Mouse (Mus musculus) midbrain, embryonic 14.5 days (tissue): ENCODE data around the gene Rassf3. TPM values are rescaled to one million over a fixed set of nuclear protein-coding genes. Genes with fewer than 3 reads are reported as not detected.
A peak's percentile ranks its signal among the peaks of the same experiment; 100 is the strongest.

Experiments
- ATAC-seq: fragments of 200-750 bp; cut with Nextera tagmentation; 2 replicates; pipeline ENCODE4 v1.8.0; 2017; ENCODE audit warnings: moderate number of reproducible peaks, moderate library complexity; ENCODE audit not compliant: low FRiP score, low TSS enrichment
- DNase-seq: peaks from one replicate; pipeline ENCODE4 v3.0.0-alpha.2; 2015
- H3K27ac ChIP-seq: fragments of 300-500 bp; sonication (generic); replicated peaks from 2 replicates; pipeline ENCODE4 v1.5.1; 2014; ENCODE audit warnings: mild to moderate bottlenecking, low read depth, low read length, moderate library complexity
- H3K27me3 ChIP-seq: fragments of 300-500 bp; sonication (generic); 2 replicates; pipeline ENCODE4 v1.6.1; 2014; ENCODE audit warnings: low read length, control low read depth, mixed read lengths; ENCODE audit not compliant: control insufficient read depth, insufficient read depth
- H3K36me3 ChIP-seq: fragments of 300-500 bp; sonication (generic); 2 replicates; pipeline ENCODE4 v1.6.1; 2014; ENCODE audit warnings: low read length, control low read depth; ENCODE audit not compliant: control insufficient read depth, insufficient read depth
- H3K4me1 ChIP-seq: fragments of 300-500 bp; sonication (generic); 2 replicates; pipeline ENCODE4 v1.6.1; 2014; ENCODE audit warnings: mild to moderate bottlenecking, antibody characterized with exemption, low read length, control low read depth; ENCODE audit not compliant: control insufficient read depth, insufficient read depth
- H3K4me2 ChIP-seq: fragments of 300-500 bp; sonication (generic); 2 replicates; pipeline ENCODE4 v1.6.1; 2014; ENCODE audit warnings: mild to moderate bottlenecking, low read length, moderate library complexity
- H3K4me3 ChIP-seq: fragments of 300-500 bp; sonication (generic); replicated peaks from 2 replicates; pipeline ENCODE4 v1.5.1; 2014; ENCODE audit warnings: low read depth, low read length
- H3K9ac ChIP-seq: fragments of 300-500 bp; sonication (generic); replicated peaks from 2 replicates; pipeline ENCODE4 v1.6.1; 2014; ENCODE audit warnings: mild to moderate bottlenecking, low read length, moderate library complexity
- H3K9me3 ChIP-seq: fragments of 300-500 bp; sonication (generic); 2 replicates; pipeline ENCODE4 v1.6.1; 2016; ENCODE audit warnings: low read length, control low read depth, mixed read lengths; ENCODE audit not compliant: control insufficient read depth
- WGBS: fragments of 180-500 bp; shearing (Covaris S2); extraction: QIAGEN DNeasy Blood & Tissue Kit; methylation state at CpG from one replicate; pipeline ENCODE4 v1.1.7; 2014; 5-methylcytosine and 5-hydroxymethylcytosine counted together
- polyA plus RNA-seq: library from polyadenylated mRNA; unstranded; fragments of >200 nt; fragmentation: Nextera tagmentation; extraction: Ambion mirVana; gene quantifications from 2 replicates; pipeline ENCODE4 v1.2.1, GENCODE M21; 2014

The Rassf3 gene
- polyA plus RNA-seq, 1 experiment from 2014 or later: 4.5 TPM

DNA sequence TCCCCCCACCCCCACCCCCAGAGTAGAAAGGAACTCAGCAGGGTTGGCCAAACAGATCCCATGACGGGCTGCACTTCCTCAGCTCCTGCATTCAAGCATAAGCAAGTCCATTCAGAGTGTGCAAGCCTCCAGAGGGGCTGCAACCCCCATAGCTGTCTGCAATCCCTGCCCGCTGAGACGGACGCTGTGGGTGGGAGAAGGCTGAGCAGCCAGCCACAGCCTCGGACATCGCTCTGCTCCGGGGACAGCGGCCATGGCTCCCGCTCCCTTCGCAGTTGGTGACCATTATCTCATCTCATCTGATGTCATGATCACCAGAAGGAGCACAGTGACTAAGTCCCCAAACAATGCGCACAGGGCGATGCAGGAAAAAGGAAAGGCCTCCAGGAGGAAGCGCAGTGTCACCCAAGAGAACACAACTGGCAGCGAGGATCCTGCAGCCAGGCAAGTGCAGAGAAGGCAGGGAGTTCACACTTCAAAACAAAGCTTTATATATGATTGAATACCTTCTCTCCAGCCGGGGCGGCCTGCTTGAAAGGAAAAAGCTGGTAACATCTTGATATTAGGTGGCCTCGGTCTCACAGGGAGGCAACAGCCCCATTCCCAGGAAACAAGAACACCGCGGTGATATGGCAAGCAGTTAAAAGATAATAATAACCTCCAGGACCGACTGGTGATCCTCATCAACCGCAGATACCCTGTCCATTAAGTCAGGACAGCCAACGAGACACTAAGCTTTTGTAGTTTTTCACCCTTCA, 14.6 kb downstream of the Rassf3 start:
- Histone ChIP-seq H3K9ac (peak overlapping the region; percentile 21; the same call in 1 of the 2 replicates), H3K27ac (peak overlapping the region; percentile 26; the same call in 1 of the 2 replicates), H3K36me3 (no peaks in the 10 kb centered on the region), H3K9me3 (no peaks in the 10 kb centered on the region), H3K4me1 (peaks cover 8% of the 10 kb centered on the region), H3K4me3 (peak overlapping the region; percentile 15; the same call in 1 of the 2 replicates), H3K4me2 (peak overlapping the region; percentile 49), H3K27me3 (no peaks in the 10 kb centered on the region)
- ATAC-seq (no peak; the same call in 1 of the 2 replicates), DNase-seq (peak; percentile 56)
- 4% methylated on average over 22 of the region's 22 CpGs for WGBS

DNA sequence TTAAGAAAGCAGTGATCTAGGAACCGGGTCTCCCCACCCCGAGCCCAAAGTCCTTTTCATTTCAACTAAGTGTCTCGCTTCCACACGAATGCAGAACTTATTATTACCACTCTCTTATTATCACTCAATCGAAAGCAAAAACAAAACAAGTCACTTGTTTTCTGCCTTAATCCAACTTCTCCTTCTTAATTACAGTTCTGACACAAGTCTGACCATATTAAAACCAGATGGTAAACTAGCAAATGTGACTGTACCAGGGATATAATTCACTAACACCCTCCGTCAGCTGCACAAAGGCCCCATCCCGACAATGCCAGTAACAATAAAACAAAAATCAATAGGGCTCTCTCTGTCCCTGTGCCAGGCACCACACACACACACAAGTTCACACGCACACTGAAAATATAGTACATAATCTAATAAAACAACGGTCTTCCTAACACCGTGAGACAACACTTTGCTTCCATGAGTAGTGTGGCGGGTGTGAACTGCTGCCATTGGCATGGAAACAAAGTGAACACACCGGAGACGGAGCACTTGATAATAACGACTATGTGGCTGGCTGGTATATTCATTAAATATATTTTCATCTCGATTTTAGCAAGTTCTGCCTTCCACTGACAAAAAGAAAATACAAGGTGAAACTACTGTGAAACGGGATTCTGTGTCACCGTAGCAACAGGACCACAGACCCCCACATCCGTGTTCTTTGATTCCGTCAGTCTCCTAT, 16.9 kb downstream of the Rassf3 start:
- 56% methylated on average over 19 of the region's 19 CpGs for WGBS
- H3K27me3 ChIP-seq: no peaks in the 10 kb centered on the region
- no peak overlapping the region for H3K27ac ChIP-seq
- H3K4me3 ChIP-seq: no peak overlapping the region
- peak; percentile 51 for DNase-seq
- no peaks in the 10 kb centered on the region for H3K9me3 ChIP-seq
- H3K4me1 ChIP-seq: peaks cover 8% of the 10 kb centered on the region
- no peak overlapping the region for H3K9ac ChIP-seq
- no peak overlapping the region for H3K4me2 ChIP-seq
- ATAC-seq: no peak
- no peaks in the 10 kb centered on the region for H3K36me3 ChIP-seq

DNA sequence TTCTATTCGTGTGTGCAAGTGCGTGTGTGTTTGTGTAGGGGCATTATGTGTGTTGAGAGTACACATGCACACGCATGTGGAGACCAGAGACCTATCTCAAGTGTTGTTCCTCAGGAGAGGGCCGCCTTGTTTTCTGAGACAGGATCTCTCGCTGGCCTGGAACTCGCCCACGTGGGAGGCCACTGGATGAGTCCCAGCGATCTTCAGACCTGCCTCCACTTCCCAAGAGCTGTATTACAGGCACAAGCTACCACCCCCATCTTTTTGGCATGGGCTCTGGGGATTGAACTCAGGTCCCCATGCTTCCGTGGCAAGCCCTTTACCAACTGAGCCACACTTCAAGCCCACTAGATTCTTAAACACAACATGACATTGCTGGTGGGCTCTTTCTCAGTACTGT, 17.7 kb downstream of the Rassf3 start:
- no peak for DNase-seq
- 86% methylated on average over 9 of the region's 9 CpGs for WGBS
- H3K36me3 ChIP-seq: no peaks in the 10 kb centered on the region
- H3K4me2 ChIP-seq: no peak overlapping the region
- H3K9me3 ChIP-seq: no peaks in the 10 kb centered on the region
- H3K9ac ChIP-seq: no peak overlapping the region
- no peak overlapping the region for H3K4me3 ChIP-seq
- peaks cover 8% of the 10 kb centered on the region for H3K4me1 ChIP-seq
- no peak overlapping the region for H3K27ac ChIP-seq
- no peaks in the 10 kb centered on the region for H3K27me3 ChIP-seq
- no peak for ATAC-seq

DNA sequence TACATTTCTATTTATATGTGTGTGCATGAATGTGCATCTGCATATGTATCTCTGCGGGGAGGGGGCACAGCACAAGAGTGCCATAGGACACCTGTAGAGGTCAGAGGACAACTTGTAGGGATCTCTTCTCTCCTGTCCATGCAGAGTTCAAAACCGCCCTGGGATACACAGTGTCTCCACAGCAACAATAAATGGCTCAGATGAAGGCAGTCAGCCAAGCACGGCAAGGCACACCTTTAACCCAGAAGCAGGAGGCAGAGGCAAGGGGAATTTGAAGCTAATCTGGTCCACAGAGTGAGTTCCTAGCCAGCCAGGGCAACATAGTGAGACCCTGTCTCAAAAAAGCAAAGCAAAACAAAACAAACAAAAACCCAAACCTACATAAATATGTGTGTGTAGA, 18.8 kb downstream of the Rassf3 start:
- Histone ChIP-seq H3K4me3 (no peak overlapping the region), H3K36me3 (no peaks in the 10 kb centered on the region), H3K9ac (no peak overlapping the region), H3K4me1 (peaks cover 8% of the 10 kb centered on the region), H3K9me3 (no peaks in the 10 kb centered on the region), H3K4me2 (no peak overlapping the region), H3K27ac (no peak overlapping the region), H3K27me3 (no peaks in the 10 kb centered on the region)
- ATAC-seq (no peak), DNase-seq (no peak)
- 63% methylated on average over 3 of the region's 3 CpGs for WGBS

DNA sequence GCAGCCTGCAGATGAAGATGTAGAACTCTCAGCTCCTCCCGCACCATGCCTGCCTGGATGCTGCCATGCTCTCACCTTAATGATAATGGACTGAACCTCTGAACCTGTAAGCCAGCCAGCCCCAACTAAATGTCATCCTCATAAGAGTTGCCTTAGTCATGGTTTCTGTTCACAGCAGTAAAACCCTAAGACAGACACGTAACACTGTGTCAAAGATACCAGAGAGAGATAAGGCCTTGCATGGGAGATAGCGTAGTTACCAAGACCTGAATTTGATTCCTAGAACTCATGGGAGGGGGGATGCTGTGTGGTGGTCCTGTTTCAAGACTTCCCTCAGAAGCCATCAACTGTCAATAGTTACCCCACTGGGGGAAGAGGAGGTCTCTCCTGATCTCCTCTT, 20.6 kb downstream of the Rassf3 start:
- H3K9me3 ChIP-seq: no peaks in the 10 kb centered on the region

DNA sequence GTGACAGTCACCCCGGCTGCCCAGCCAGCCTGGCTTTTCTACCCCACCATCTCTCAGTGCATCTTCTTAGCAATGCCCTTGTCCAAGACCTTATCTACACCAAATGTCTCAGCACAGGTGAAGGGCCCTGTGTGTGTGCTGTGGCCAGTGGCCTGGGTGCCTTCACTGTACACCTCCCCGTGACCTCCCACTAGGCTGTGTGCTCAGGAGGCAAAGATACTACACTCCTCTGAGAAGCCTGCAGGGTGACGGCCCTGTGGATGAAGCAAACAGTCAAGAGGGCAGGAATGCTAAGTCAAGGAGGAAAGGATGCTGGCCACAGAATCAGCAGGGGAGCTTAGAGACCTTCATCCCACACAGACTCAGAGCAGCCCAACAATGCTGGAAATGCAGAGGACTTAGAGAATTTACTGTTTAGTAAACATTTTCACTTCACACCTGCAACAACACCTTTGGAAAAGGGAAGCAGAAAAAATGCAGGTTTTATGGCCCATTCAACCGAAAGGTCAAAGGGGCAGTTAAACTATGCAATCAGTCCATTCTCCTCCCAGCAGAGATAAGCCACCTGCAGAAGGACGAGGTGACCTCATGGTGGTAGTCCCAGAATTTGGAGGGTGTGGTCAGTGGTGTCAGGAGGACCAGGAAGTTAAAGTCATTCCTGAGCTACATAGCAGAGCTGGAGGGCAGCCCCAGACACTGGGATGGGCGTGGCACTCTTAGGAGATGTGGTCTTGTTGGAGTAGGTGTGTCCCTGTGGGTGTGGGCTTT, 21.3 kb downstream of the Rassf3 start:
- ATAC-seq: no peak
- 80% methylated on average over 6 of the region's 6 CpGs for WGBS
- H3K36me3 ChIP-seq: no peaks in the 10 kb centered on the region
- no peaks in the 10 kb centered on the region for H3K4me1 ChIP-seq
- H3K9me3 ChIP-seq: no peaks in the 10 kb centered on the region
- no peak for DNase-seq
- no peak overlapping the region for H3K4me2 ChIP-seq
- H3K27me3 ChIP-seq: no peaks in the 10 kb centered on the region
- no peak overlapping the region for H3K9ac ChIP-seq
- no peak overlapping the region for H3K4me3 ChIP-seq
- no peak overlapping the region for H3K27ac ChIP-seq

More for the DNA sequence above, 20.6 kb downstream of the Rassf3 start:
- no peak overlapping the region for H3K27ac ChIP-seq
- no peak for ATAC-seq
- no peak overlapping the region for H3K4me2 ChIP-seq
- H3K4me3 ChIP-seq: no peak overlapping the region
- no peak for DNase-seq
- no peaks in the 10 kb centered on the region for H3K36me3 ChIP-seq
- H3K27me3 ChIP-seq: no peaks in the 10 kb centered on the region
- H3K4me1 ChIP-seq: no peaks in the 10 kb centered on the region
- H3K9ac ChIP-seq: no peak overlapping the region
- WGBS: 92% methylated on average over 3 of the region's 3 CpGs

DNA sequence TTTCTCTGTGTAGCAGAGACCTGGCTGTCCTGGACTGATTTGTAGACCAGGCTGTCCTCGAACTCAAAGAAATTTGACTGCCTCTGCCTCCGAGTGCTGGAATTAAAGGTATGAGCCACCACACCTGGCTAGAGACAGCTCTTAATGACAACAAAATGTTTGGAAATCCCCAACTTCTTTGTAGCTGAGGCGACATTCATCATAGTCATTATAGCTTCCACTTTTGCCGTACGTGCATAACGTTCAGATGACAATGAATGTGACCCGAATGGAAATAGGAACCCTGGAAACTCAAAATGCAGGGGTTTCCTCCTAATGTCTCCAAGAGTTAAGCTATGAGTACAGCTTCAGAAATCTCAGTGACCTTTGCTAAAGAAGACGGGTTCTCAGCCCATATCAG, 22.1 kb downstream of the Rassf3 start:
- Histone ChIP-seq H3K4me2 (no peak overlapping the region), H3K4me1 (no peaks in the 10 kb centered on the region), H3K27ac (no peak overlapping the region), H3K27me3 (no peaks in the 10 kb centered on the region), H3K4me3 (no peak overlapping the region), H3K9me3 (no peaks in the 10 kb centered on the region), H3K36me3 (no peaks in the 10 kb centered on the region), H3K9ac (no peak overlapping the region)
- 93% methylated on average over 8 of the region's 8 CpGs for WGBS
- DNase-seq (no peak), ATAC-seq (no peak)

DNA sequence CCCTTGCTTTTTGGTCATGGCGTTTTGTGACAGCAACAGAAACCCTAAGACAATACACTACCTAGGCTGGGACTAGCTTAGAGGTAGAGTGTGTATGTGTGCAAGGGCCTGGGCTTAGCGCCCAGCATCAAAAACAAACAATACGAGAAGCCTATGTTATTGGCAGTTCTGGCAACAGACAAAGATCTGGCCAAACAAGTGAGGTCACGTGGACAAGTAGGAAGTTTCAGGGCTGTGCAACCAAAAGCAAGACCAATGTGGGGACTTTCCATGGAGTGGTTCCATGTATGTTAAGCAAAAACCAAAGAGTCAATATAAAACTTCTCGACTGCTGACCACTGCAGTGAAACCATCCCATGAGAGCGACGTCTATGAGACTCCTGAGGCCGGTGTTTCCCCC, 30.3 kb downstream of the Rassf3 start:
- DNase-seq: no peak
- ATAC-seq: no peak
- WGBS: 88% methylated on average over 8 of the region's 8 CpGs
- Histone ChIP-seq H3K36me3 (no peaks in the 10 kb centered on the region), H3K27me3 (no peaks in the 10 kb centered on the region), H3K4me2 (no peak overlapping the region), H3K9ac (no peak overlapping the region), H3K9me3 (no peaks in the 10 kb centered on the region), H3K27ac (no peak overlapping the region), H3K4me1 (peaks cover 6% of the 10 kb centered on the region; the same call in 1 of the 2 replicates), H3K4me3 (no peak overlapping the region)
